Mouse (Mus musculus) macrophage (primary cell): Measurements from ENCODE around the gene Sbk2. TPM values are rescaled to one million over a fixed set of nuclear protein-coding genes. Genes with fewer than 3 reads are reported as not detected.

Experiments
- H3K27ac ChIP-seq: fragments of 350-480 bp; formaldehyde crosslinking; 2 replicates; pipeline ENCODE4 v1.9.0; 2021
- H3K36me3 ChIP-seq: fragments of 350-480 bp; formaldehyde crosslinking; 2 replicates; pipeline ENCODE4 v1.9.0; 2021; ENCODE audit errors: inconsistent target
- H3K4me3 ChIP-seq: fragments of 350-480 bp; formaldehyde crosslinking; 2 replicates; pipeline ENCODE4 v1.9.0; 2021; ENCODE audit errors: inconsistent target
- H3K79me2 ChIP-seq: fragments of 350-480 bp; formaldehyde crosslinking; 2 replicates; pipeline ENCODE4 v1.9.0; 2021; ENCODE audit errors: inconsistent target
- WGBS: methylation state at CpG from one replicate; pipeline ENCODE4 v1.1.7; 2026; ENCODE audit warnings: inconsistent platforms; ENCODE audit not compliant: missing documents; 5-methylcytosine and 5-hydroxymethylcytosine counted together
- polyA plus RNA-seq: library from polyadenylated mRNA; stranded (reverse); fragments of 250-400 nt; gene quantifications from 3 replicates; pipeline ENCODE4 v1.2.4, GENCODE M21; 2018; ENCODE audit warnings: inconsistent platforms

The Sbk2 gene
- polyA plus RNA-seq, 1 experiment from 2014 or later: 1.1 TPM

DNA sequence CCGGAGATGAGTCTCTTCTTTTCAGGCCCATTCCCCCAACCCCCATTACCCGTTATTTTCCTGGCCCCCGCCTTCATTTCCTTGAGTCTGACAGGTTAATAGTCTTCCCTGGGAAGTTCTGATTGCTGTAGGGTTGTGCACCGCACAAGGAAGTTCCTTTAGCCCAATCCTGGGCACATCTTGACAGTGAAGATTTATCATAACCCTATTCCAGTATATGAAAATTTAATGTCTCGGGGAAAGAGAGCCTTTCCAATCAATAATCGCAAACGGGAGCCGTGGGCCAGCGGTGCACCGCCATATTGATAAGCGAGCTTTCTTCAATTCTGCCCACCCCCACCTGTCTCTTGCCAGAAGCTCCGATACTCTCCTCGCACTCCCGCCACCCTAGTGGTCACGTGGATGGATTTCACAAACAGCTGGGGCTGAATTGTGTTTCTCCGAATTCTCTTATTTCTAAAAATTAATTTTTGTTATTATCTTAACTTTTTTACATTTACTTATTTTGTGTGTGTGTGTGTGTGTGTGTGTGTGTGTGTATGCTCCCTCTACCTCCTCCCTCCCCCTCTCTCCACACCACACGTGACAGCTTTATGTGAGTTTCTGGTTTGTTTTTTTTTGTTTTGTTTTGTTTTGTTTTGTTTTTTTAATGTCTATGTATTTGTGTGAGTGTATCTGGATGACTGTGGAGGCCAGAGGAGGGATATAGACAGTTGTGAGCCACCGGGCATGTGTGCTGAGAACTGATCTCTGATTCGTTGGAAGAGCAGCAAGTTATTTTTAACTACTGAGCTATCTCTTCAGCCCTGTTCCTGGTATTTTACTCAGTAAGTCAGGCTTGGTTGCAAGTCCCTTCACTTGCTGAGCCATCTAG lies 64.3 kb downstream of the Sbk2 start:
- Histone ChIP-seq H3K36me3 (no peaks in the 10 kb centered on the region), H3K4me3 (no peak overlapping the region), H3K79me2 (no peaks in the 10 kb centered on the region), H3K27ac (no peak overlapping the region)
- WGBS: 17% methylated on average over 19 of the region's 19 CpGs

DNA sequence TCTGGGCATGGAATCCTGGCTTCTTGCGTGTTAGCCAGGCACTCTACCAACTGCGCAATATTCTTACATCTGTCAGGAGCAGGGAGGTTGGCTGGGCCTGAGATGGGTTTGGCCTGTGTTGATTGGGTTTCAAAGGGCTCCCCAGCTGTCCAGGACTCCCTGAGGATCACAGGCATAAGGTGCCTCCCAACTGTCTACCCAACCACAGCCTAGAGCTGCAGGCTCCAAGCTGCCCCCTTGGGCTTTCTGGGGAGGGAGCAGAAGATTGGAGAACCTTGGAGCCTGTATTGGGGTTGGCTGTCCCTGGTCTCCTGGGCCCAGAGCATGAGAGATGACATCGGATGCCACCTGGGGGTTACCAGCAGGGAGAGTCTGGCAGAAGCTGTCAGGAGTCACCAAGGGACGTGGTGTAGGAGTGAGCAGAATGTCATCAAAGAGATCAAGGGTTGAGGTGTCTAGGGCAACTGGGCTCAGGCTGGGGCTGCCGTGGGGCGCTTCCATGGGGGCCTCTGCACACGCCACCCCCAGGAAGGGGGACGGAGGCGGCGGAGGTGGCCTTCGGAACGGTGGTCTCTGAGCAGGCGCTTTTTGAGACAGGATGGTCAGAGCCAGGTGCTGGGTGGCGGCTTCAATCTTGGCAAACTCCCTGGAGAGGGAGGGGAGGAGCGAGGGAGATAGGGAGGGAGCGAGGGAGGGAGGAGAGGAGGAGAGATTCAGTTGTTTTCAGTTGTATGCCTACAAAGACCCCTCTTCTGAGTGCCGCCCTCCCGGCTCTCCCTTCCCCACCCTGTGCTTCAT lies 65.2 kb downstream of the Sbk2 start:
- Histone ChIP-seq H3K4me3 (no peak overlapping the region), H3K79me2 (no peaks in the 10 kb centered on the region), H3K36me3 (no peaks in the 10 kb centered on the region), H3K27ac (no peak overlapping the region)
- WGBS: 74% methylated on average over 16 of the region's 18 CpGs

DNA sequence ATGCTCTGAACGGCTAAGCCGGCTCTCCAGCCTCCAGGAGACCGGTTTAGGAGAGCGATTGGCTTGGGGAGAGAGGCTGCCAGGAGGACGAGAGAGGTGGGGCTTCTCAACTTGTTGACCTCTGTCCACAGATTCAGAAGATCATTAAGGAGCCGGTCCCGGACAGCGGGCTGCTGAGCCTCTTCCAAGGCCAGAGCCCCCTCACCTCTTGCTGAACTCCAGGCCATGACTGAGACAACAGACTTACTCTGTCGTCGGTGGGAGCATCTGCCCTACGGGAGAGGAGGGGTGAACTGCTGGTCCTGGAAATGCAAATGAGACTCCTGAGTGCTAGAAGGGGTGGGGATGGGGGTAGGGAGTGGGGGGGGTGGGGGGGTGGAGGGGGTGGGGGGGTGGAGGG lies 69.0 kb downstream of the Sbk2 start:
- no peak overlapping the region for H3K4me3 ChIP-seq
- H3K27ac ChIP-seq: no peak overlapping the region
- no peaks in the 10 kb centered on the region for H3K79me2 ChIP-seq
- H3K36me3 ChIP-seq: peaks cover 6% of the 10 kb centered on the region; the same call in 1 of the 2 replicates
- WGBS: 97% methylated on average over 8 of the region's 11 CpGs

Other genes with a start within 250 kb of the Sbk2 start
- gene Tmem150b, start 239.2 kb downstream of the Sbk2 start, polyA plus RNA-seq: 1.2 to 4.1 TPM (median 2.5 TPM) in 3 replicates
- 13.0 to 41.3 TPM (median 19.4 TPM) in 3 replicates for gene Kmt5c, start 224.3 kb downstream of the Sbk2 start, polyA plus RNA-seq
- 1.3 TPM in 1 of 3 replicates, not detected in the others for gene Cox6b2, start 211.3 kb downstream of the Sbk2 start, polyA plus RNA-seq
- not detected in 3 replicates for gene Fam71e2, start 193.1 kb downstream of the Sbk2 start, polyA plus RNA-seq
- not detected in 3 replicates for gene Il11, start 181.5 kb downstream of the Sbk2 start, polyA plus RNA-seq
- gene Tmem190, start 181.5 kb downstream of the Sbk2 start, polyA plus RNA-seq: not detected in 3 replicates
- 0.67 to 1.6 TPM (median 0.70 TPM) in 3 replicates for gene Tmem238, start 174.8 kb downstream of the Sbk2 start, polyA plus RNA-seq
- 395 to 534 TPM (median 483 TPM) in 3 replicates for gene Rpl28, start 171.5 kb downstream of the Sbk2 start, polyA plus RNA-seq
- gene Ube2s, start 151.8 kb downstream of the Sbk2 start, polyA plus RNA-seq: 69.0 to 174 TPM (median 124 TPM) in 3 replicates
- not detected in 3 replicates for gene Shisa7, start 119.7 kb downstream of the Sbk2 start, polyA plus RNA-seq
- gene Isoc2b, start 94.1 kb downstream of the Sbk2 start, polyA plus RNA-seq: 6.2 to 11.2 TPM (median 10.2 TPM) in 3 replicates
- 9.6 to 13.3 TPM (median 13.0 TPM) in 3 replicates for gene Isoc2a, start 87.3 kb downstream of the Sbk2 start, polyA plus RNA-seq
- gene Gm36210, start 57.9 kb downstream of the Sbk2 start, polyA plus RNA-seq: not detected in 3 replicates
- 3.1 to 5.6 TPM (median 4.4 TPM) in 3 replicates for gene Zfp628, start 49.2 kb downstream of the Sbk2 start, polyA plus RNA-seq
- gene Nat14, start 42.4 kb downstream of the Sbk2 start, polyA plus RNA-seq: 0.15 to 1.1 TPM (median 0.17 TPM) in 3 replicates
- 0.13 to 0.33 TPM (median 0.28 TPM) in 3 replicates for gene Ssc5d, start 38.6 kb downstream of the Sbk2 start, polyA plus RNA-seq
- gene Sbk3, start 6.8 kb upstream of the Sbk2 start, polyA plus RNA-seq: not detected in 3 replicates
- gene Zfp579, start 31.8 kb upstream of the Sbk2 start, polyA plus RNA-seq: 4.3 to 9.9 TPM (median 7.3 TPM) in 3 replicates
- gene Zfp524, start 50.0 kb upstream of the Sbk2 start, polyA plus RNA-seq: 13.7 to 24.6 TPM (median 14.3 TPM) in 3 replicates
- 16.5 to 21.5 TPM (median 18.2 TPM) in 3 replicates for gene Fiz1, start 50.3 kb upstream of the Sbk2 start, polyA plus RNA-seq
- gene Gm44973, start 51.1 kb upstream of the Sbk2 start, polyA plus RNA-seq: not detected in 3 replicates
- gene Zfp865, start 56.0 kb upstream of the Sbk2 start, polyA plus RNA-seq: 11.9 to 13.8 TPM (median 12.4 TPM) in 3 replicates
- 0.28 to 1.1 TPM (median 0.37 TPM) in 3 replicates for gene Ccdc106, start 56.1 kb upstream of the Sbk2 start, polyA plus RNA-seq
- 0.25 to 0.76 TPM in 2 of 3 replicates, not detected in the other for gene 4632433K11Rik, start 69.7 kb upstream of the Sbk2 start, polyA plus RNA-seq
- gene Zfp784, start 74.0 kb upstream of the Sbk2 start, polyA plus RNA-seq: 1.8 to 2.2 TPM (median 1.8 TPM) in 3 replicates
- gene Zfp580, start 87.1 kb upstream of the Sbk2 start, polyA plus RNA-seq: 2.0 TPM in 3 replicates
- gene U2af2, start 97.7 kb upstream of the Sbk2 start, polyA plus RNA-seq: 93.4 to 180 TPM (median 101 TPM) in 3 replicates
- 84.6 to 130 TPM (median 119 TPM) in 3 replicates for gene Epn1, start 115.8 kb upstream of the Sbk2 start, polyA plus RNA-seq
- not detected in 3 replicates for gene Rfpl4, start 152.5 kb upstream of the Sbk2 start, polyA plus RNA-seq
- 0.32 to 1.4 TPM (median 0.40 TPM) in 3 replicates for gene Rasl2-9, start 161.5 kb upstream of the Sbk2 start, polyA plus RNA-seq
- not detected in 3 replicates for gene Vmn1r55, start 185.3 kb upstream of the Sbk2 start, polyA plus RNA-seq
- not detected in 3 replicates for gene Vmn1r56, start 232.3 kb upstream of the Sbk2 start, polyA plus RNA-seq